In genomic region chr1:171065243-171065587, GRCm38 (mm10) we compare ENCODE assay signal across 9 mouse cellular contexts. TPM values are rescaled to one million over a fixed set of nuclear protein-coding genes. Genes with fewer than 3 reads are reported as not detected.
DNase-seq lines count a peak whose midpoint lies in the region; ATAC-seq lines count a peak whose summit lies in the region.
"Not testable (repeated sequence)": the region's sequence is repeated elsewhere in the genome, so short reads cannot be mapped to it uniquely, and the experiment has no call there.
"Had no signal": no experiment of that assay in that cellular context is flagged by ENCODE, and none has a peak within 500 bp of the region (broad histone marks: within the 10 kb centered on the region; RNA-seq: fewer than 3 reads in every experiment).

No protein-coding gene starts in this region.

- H3K36me3 ChIP-seq in forebrain, embryonic 12.5 days (replicated peaks); heart, embryonic 13.5 days; limb, embryonic 11.5 days (ENCODE audit: control insufficient read depth, insufficient read depth, low read length): not testable (repeated sequence)

- WGBS in forebrain, embryonic 12.5 days = under 1% methylated on average over 25 of the region's 35 CpGs
- WGBS in heart, embryonic 13.5 days = under 1% methylated on average over 25 of the region's 35 CpGs
- 0% methylated on average over 14 of the region's 35 CpGs for WGBS in limb, embryonic 11.5 days

- H3K4me2 ChIP-seq in forebrain, embryonic 12.5 days = peak overlapping the region; percentile 46
- peak overlapping the region; percentile 59 for H3K4me2 ChIP-seq in heart, embryonic 13.5 days
- H3K4me2 ChIP-seq in limb, embryonic 11.5 days (ENCODE audit: low read depth, severe bottlenecking) = 0 out of 2 replicates have a peak overlapping the region, but pooled peaks have one; percentile 25

- not testable (repeated sequence) for H3K9me3 ChIP-seq in forebrain, embryonic 12.5 days; heart, embryonic 13.5 days; limb, embryonic 11.5 days (ENCODE audit: control insufficient read depth, low read length)

- H3K27ac ChIP-seq in forebrain, embryonic 12.5 days; heart, embryonic 13.5 days (replicated peaks); limb, embryonic 11.5 days (replicated peaks; ENCODE audit: low read depth, low read length): not testable (repeated sequence)

- peak; percentile 62 for DNase-seq in adrenal gland, postnatal 25 days
- peak; percentile 48 for DNase-seq in kidney, adult 18-20 months
- DNase-seq in limb, embryonic 11.5 days (ENCODE audit: low spot score) = not testable (repeated sequence)
- DNase-seq in lung, postnatal 4 days = peak; percentile 70 to 78
- DNase-seq in ovary, postnatal 36 days (ENCODE audit: low spot score) = peak; percentile 51
- peak; percentile 45 to 61 for DNase-seq in thymus, postnatal 10 days (ENCODE audit: low spot score in 2 of 2)

- not testable (repeated sequence) for H3K9ac ChIP-seq in forebrain, embryonic 12.5 days; heart, embryonic 13.5 days; limb, embryonic 11.5 days (ENCODE audit: low read length)

- H3K4me1 ChIP-seq in forebrain, embryonic 12.5 days; limb, embryonic 11.5 days (ENCODE audit: control insufficient read depth, insufficient read depth, low read length): not testable (repeated sequence)
- peaks cover 14% of the 10 kb centered on the region for H3K4me1 ChIP-seq in heart, embryonic 13.5 days

- peak; percentile 39 for ATAC-seq in forebrain, embryonic 12.5 days (ENCODE audit: low FRiP score)
- peak; percentile 22; the same call in 1 of the 2 replicates for ATAC-seq in heart, embryonic 13.5 days (ENCODE audit: extremely low read depth, insufficient number of reproducible peaks, low FRiP score, low TSS enrichment)
- peak; percentile 31 for ATAC-seq in limb, embryonic 11.5 days (ENCODE audit: insufficient number of reproducible peaks, low FRiP score, low TSS enrichment, low read depth)

- peaks cover 48% of the 10 kb centered on the region for H3K27me3 ChIP-seq in forebrain, embryonic 12.5 days
- peaks cover 44% of the 10 kb centered on the region for H3K27me3 ChIP-seq in heart, embryonic 13.5 days (replicated peaks)
- H3K27me3 ChIP-seq in limb, embryonic 11.5 days (ENCODE audit: control insufficient read depth, insufficient read depth, low read length) = peaks cover 23% of the 10 kb centered on the region

- peak overlapping the region; percentile 39 for H3K4me3 ChIP-seq in forebrain, embryonic 12.5 days (replicated peaks)
- peak overlapping the region; percentile 46 for H3K4me3 ChIP-seq in heart, embryonic 13.5 days
- H3K4me3 ChIP-seq in limb, embryonic 11.5 days (ENCODE audit: low read depth, low read length) = peak overlapping the region; percentile 21; the same call in 1 of the 2 replicates

RNA-seq across cellular contexts. Expression of gene Fcgr3, which starts 0.5 kb away (rescaled TPM):
- total RNA-seq in adrenal gland, postnatal 25 days (2021) = 5.5 and 7.4 TPM in 2 replicates
- polyA plus RNA-seq in forebrain, embryonic 12.5 days (2016; fragmentation: Nextera tagmentation; extraction: Ambion mirVana) = 4.8 and 4.9 TPM in 2 replicates
- polyA plus RNA-seq in heart, embryonic 13.5 days (2015; fragmentation: Nextera tagmentation; extraction: Ambion mirVana) = 6.9 and 9.1 TPM in 2 replicates
- 4.0 and 4.7 TPM in 2 replicates for polyA plus RNA-seq in limb, embryonic 11.5 days (2014; fragmentation: Nextera tagmentation; extraction: Ambion mirVana)

RNA-seq across cellular contexts. Expression of gene Fcgr4, which starts 46.5 kb away (rescaled TPM):
- 0.76 and 1.6 TPM in 2 replicates for total RNA-seq in adrenal gland, postnatal 25 days (2021)
- polyA plus RNA-seq in forebrain, embryonic 12.5 days (2016; fragmentation: Nextera tagmentation; extraction: Ambion mirVana) = 0.26 and 0.31 TPM in 2 replicates
- polyA plus RNA-seq in heart, embryonic 13.5 days (2015; fragmentation: Nextera tagmentation; extraction: Ambion mirVana) = 0.37 and 0.85 TPM in 2 replicates
- polyA plus RNA-seq in limb, embryonic 11.5 days (2014; fragmentation: Nextera tagmentation; extraction: Ambion mirVana) = 0.26 and 0.27 TPM in 2 replicates

RNA-seq across cellular contexts. Expression of gene Cfap126, which starts 48.5 kb away (rescaled TPM):
- 2.3 and 4.5 TPM in 2 replicates for total RNA-seq in adrenal gland, postnatal 25 days (2021)
- 3.9 and 5.2 TPM in 2 replicates for polyA plus RNA-seq in forebrain, embryonic 12.5 days (2016; fragmentation: Nextera tagmentation; extraction: Ambion mirVana)
- 2.8 TPM in 2 replicates for polyA plus RNA-seq in heart, embryonic 13.5 days (2015; fragmentation: Nextera tagmentation; extraction: Ambion mirVana)
- polyA plus RNA-seq in limb, embryonic 11.5 days (2014; fragmentation: Nextera tagmentation; extraction: Ambion mirVana) = 0.96 and 1.7 TPM in 2 replicates
- total RNA-seq: ES-E14 had no signal
